Mouse (Mus musculus) liver, embryonic 14.5 days (tissue): ENCODE data around the gene Hsd17b2. TPM values are rescaled to one million over a fixed set of nuclear protein-coding genes. Genes with fewer than 3 reads are reported as not detected.

Experiments
- ATAC-seq: fragments of 200-750 bp; cut with Nextera tagmentation; 2 replicates; pipeline ENCODE4 v1.8.0; 2017; ENCODE audit warnings: moderate number of reproducible peaks, mild to moderate bottlenecking, moderate library complexity; ENCODE audit not compliant: insufficient read depth
- DNase-seq, 3 experiments: peaks; one replicate each; pipeline ENCODE4 v3.0.0-alpha.2; 2012 to 2013; ENCODE audit warnings: low read depth in 3 of 3, low spot score in 3 of 3
- H3K27ac ChIP-seq: fragments of 300-500 bp; sonication (generic); 2 replicates; pipeline ENCODE4 v1.5.1; 2014; ENCODE audit warnings: moderate library complexity, mild to moderate bottlenecking, control low read depth, inconsistent platforms
- H3K27me3 ChIP-seq: fragments of 300-500 bp; sonication (generic); 2 replicates; pipeline ENCODE4 v1.6.1; 2014; ENCODE audit warnings: mild to moderate bottlenecking, low read length, moderate library complexity; ENCODE audit not compliant: control insufficient read depth, insufficient read depth
- H3K36me3 ChIP-seq: fragments of 300-500 bp; sonication (generic); replicated peaks from 2 replicates; pipeline ENCODE4 v1.6.1; 2014; ENCODE audit warnings: low read depth; ENCODE audit not compliant: control insufficient read depth, insufficient read depth
- H3K4me1 ChIP-seq, 2 experiments: fragments of 200-500 bp in 1 of 2; fragments of 300-500 bp in 1 of 2; sonication (generic) in 1 of 2; replicated peaks; 2 replicates each; pipeline ENCODE4 v1.6.1; 2012 to 2014; ENCODE audit warnings: antibody characterized with exemption in 1 of 2, inconsistent platforms in 1 of 2, low read length in 1 of 2; ENCODE audit not compliant: control insufficient read depth in 2 of 2, insufficient read depth in 2 of 2
- H3K4me2 ChIP-seq: fragments of 300-500 bp; sonication (generic); 2 replicates; pipeline ENCODE4 v1.6.1; 2014; ENCODE audit warnings: low read depth, mild to moderate bottlenecking, control low read depth, moderate library complexity
- H3K4me3 ChIP-seq, 2 experiments: fragments of 200-500 bp in 1 of 2; fragments of 300-500 bp in 1 of 2; sonication (generic) in 1 of 2; 2 replicates each; pipeline ENCODE4 v1.5.1; 2012 to 2014; ENCODE audit warnings: low read depth in 2 of 2, low read length in 2 of 2, mild to moderate bottlenecking in 2 of 2, control low read depth in 1 of 2, inconsistent platforms in 1 of 2, moderate library complexity in 1 of 2; ENCODE audit not compliant: insufficient read depth in 1 of 2
- H3K9ac ChIP-seq: fragments of 300-500 bp; sonication (generic); replicated peaks from 2 replicates; pipeline ENCODE4 v1.6.1; 2014; ENCODE audit warnings: mild to moderate bottlenecking, control low read depth, moderate library complexity
- H3K9me3 ChIP-seq: fragments of 300-500 bp; sonication (generic); 2 replicates; pipeline ENCODE4 v1.6.1; 2016; ENCODE audit warnings: low read length, mixed read lengths; ENCODE audit not compliant: control insufficient read depth
- CTCF ChIP-seq: IDR thresholded peaks from 2 replicates; pipeline ENCODE4 v1.5.1; 2016; ENCODE audit warnings: antibody characterized with exemption, low read depth, control low read depth
- EP300 ChIP-seq: IDR thresholded peaks from 2 replicates; pipeline ENCODE4 v1.6.1; 2016; ENCODE audit warnings: antibody characterized with exemption, low read depth
- WGBS: fragments of 180-500 bp; shearing (Covaris S2); extraction: QIAGEN DNeasy Blood & Tissue Kit; methylation state at CpG from one replicate; pipeline ENCODE4 v1.1.7; 2014; ENCODE audit not compliant: insufficient replicate concordance; 5-methylcytosine and 5-hydroxymethylcytosine counted together
- polyA plus RNA-seq, 2 experiments: library from polyadenylated mRNA; depleted of rRNA in 1 of 2; stranded (reverse) in 1 of 2; unstranded in 1 of 2; fragments of >200 nt; fragmentation: Nextera tagmentation in 1 of 2; extraction: Ambion mirVana in 1 of 2; gene quantifications; 2 replicates each; pipeline versions ENCODE4 v1.2.1 to v1.2.3; 2012 to 2014

Gene Hsd17b2
- polyA plus RNA-seq, 2 experiments = 32.7 to 65.1 TPM

DNA sequence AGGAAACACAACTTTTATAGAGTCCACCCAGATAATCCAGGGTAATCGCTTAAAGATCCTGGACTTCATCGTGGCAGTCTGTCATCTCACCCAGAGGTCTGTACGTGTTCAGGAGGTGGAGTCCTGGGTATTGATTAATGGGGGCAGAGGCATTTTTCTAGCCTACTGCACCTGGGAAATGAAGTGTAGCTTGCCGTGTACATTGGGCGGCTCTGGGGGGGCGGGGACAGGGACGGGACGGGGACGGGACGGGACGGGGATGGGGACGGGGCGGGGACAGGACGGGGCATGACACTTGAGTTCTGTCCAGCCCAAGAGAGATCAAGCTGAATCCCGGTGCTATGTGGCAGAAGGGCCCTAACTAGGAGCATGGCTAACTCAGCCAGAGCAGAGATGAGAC is 94.8 kb downstream of the Hsd17b2 start:
- Histone ChIP-seq H3K4me2 (no peak overlapping the region), H3K9ac (no peak overlapping the region), H3K27ac (no peak overlapping the region), H3K9me3 (no peaks in the 10 kb centered on the region), H3K4me1 (peaks cover 10 to 14% of the 10 kb centered on the region in 2 experiments), H3K4me3 (no peak overlapping the region), H3K36me3 (peaks cover 56% of the 10 kb centered on the region), H3K27me3 (no peaks in the 10 kb centered on the region)
- no peak for DNase-seq
- 83% methylated on average over 15 of the region's 15 CpGs for WGBS
- ATAC-seq = no peak
- TF ChIP-seq CTCF (no peak), EP300 (no peak)

DNA sequence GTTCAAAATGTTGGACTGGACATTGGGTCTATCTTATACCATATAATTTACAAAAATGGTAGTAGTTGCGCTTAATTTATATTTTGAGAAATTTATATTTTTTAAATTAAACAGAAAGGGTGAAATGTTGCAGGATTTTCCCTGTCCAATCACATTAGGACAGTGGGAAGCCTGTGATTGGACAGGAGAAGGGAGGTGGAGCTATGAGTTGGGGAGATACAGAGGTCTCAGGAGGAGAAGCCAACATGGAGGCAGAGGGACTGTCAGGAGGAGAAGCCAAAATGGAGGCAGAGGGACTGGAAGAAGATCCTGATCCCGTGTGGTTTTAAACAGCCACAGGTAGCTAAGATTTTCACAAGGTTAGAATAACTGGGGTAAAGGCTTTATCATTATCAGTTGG is 96.4 kb downstream of the Hsd17b2 start:
- Histone ChIP-seq H3K27ac (no peak overlapping the region), H3K4me1 (peaks cover 10 to 21% of the 10 kb centered on the region in 2 experiments), H3K4me3 (no peak overlapping the region), H3K27me3 (no peaks in the 10 kb centered on the region), H3K4me2 (no peak overlapping the region), H3K36me3 (peaks cover 42% of the 10 kb centered on the region), H3K9ac (no peak overlapping the region), H3K9me3 (no peaks in the 10 kb centered on the region)
- DNase-seq (no peak), ATAC-seq (no peak)
- TF ChIP-seq EP300 (no peak), CTCF (no peak)
- WGBS = 84% methylated on average over 2 of the region's 2 CpGs

DNA sequence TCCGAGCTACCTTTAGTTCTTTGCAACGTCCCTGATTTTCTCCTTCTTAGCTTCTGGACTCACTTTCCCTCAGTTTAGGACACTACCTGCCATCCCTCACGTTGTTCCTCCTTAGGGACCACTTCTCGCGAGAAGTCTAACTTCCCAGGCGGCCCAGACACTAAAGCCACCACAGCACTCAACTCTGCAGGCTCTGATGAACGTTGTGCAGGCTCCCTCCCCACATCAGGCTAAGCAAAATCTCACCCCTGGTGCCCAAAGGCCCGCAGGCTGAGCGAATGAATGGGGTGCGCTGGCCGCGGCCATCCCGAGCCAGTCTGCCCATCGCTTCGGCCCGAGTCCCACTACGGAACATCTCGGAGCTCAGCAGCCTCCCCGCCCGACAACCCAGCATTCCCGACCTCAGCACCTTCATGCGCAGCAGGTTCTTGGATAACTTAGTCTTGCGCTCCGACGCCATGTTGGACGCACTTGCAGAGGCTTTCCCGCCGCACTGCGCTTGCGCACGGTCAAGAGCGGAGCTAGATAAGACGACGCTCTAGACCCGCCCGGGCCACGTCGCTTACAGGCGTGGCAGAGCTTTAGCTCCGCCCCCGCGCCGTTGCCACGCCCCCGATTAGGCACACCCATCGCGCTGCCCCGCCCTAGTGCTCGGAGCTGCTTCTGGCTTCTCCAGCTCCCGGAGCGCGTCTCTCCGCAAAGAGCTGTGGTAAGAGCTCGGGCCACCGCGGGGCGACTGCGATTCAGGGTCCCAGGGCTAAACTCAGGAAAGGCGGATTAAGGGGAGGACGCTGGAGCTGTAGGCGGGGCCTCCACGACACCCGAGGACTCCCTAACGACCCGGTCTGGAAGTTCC is 100.0 kb downstream of the Hsd17b2 start, which contains the start of gene Mphosph6:
Gene Mphosph6, minus strand, starts transcription at position 501 of the 856 bp plus-strand sequence.
- DNase-seq = peak; percentile 97
- Histone ChIP-seq H3K9me3 (no peaks in the 10 kb centered on the region), H3K9ac (peak within 1 kb of the TSS; percentile 78), H3K4me3 (peak within 1 kb of the TSS; percentile 68 to 93), H3K4me2 (peak within 1 kb of the TSS; percentile 78), H3K27ac (peak within 1 kb of the TSS; percentile 52), H3K4me1 (peaks cover 10 to 23% of the 10 kb centered on the region in 2 experiments), H3K36me3 (peaks cover 14% of the 10 kb centered on the region), H3K27me3 (no peaks in the 10 kb centered on the region)
- peak; percentile 94 for ATAC-seq
- TF ChIP-seq CTCF = peak; percentile 45; the same call in 1 of the 2 replicates
- no peak for TF ChIP-seq EP300
- under 1% methylated on average over 65 of the region's 65 CpGs for WGBS

DNA sequence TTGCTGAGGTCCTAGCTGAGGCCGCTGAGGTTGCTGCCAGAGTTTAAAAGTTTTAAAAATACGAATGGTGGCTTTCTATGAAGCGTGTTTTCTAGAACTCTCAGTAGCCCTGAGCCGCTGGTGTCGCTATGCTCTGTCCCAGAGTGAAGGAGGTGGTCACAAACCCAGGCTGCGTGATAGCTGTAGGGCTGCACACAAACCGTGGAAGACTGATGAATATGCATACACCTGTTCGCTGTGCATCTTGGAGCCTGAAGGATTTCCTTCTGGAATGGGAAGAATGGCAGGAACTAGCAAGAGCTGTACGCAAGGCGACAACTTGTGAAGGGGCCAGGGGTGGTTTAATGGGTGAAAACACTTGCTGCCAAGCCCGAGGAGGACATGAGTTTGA is 100.6 kb downstream of the Hsd17b2 start:
- H3K36me3 ChIP-seq = peaks cover 14% of the 10 kb centered on the region
- no peak for DNase-seq
- 5% methylated on average over 11 of the region's 11 CpGs for WGBS
- peak overlapping the region; percentile 32 for H3K9ac ChIP-seq
- ATAC-seq = peak; percentile 50
- no peaks in the 10 kb centered on the region for H3K27me3 ChIP-seq
- TF ChIP-seq CTCF (no peak), EP300 (no peak)
- H3K4me2 ChIP-seq = peak overlapping the region; percentile 75
- peaks cover 10 to 23% of the 10 kb centered on the region in 2 experiments for H3K4me1 ChIP-seq
- no peak overlapping the region for H3K27ac ChIP-seq
- no peaks in the 10 kb centered on the region for H3K9me3 ChIP-seq
- peak overlapping the region; percentile 61 to 68 for H3K4me3 ChIP-seq

DNA sequence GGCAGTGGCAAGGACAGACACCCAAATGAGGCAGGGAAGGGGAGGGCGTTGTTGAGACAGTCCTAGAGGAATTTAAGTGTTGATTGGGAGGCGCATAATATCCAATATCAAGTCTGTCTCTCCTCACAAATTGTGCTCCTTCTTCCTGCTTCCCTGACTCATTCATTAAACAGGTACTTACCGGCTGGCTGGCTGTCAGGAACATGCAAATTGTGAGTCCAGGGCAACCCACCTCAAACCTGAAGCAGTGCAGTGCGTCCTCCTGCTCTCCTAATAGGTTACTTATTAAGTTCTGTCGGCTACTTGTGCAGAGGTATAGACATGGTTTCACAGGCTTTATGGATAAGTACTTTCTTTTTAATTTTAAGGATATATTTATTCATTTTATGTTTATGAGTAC is 103.7 kb downstream of the Hsd17b2 start:
- Histone ChIP-seq H3K36me3 (no peaks in the 10 kb centered on the region), H3K4me2 (no peak overlapping the region), H3K27ac (no peak overlapping the region), H3K4me3 (no peak overlapping the region), H3K4me1 (peaks cover 5 to 15% of the 10 kb centered on the region in 2 experiments), H3K9ac (no peak overlapping the region), H3K27me3 (no peaks in the 10 kb centered on the region), H3K9me3 (no peaks in the 10 kb centered on the region)
- no peak for ATAC-seq
- WGBS = 64% methylated on average over 5 of the region's 5 CpGs
- DNase-seq = no peak
- TF ChIP-seq EP300 (no peak), CTCF (no peak)

Other genes with a start within 250 kb of the Hsd17b2 start
- gene Plcg2, start 203.6 kb upstream of the Hsd17b2 start, polyA plus RNA-seq (2012; rRNA removed) = 2.8 and 4.3 TPM in 2 replicates
- 5.0 and 5.4 TPM in 2 replicates for gene Plcg2, start 203.6 kb upstream of the Hsd17b2 start, polyA plus RNA-seq (2014; fragmentation: Nextera tagmentation; extraction: Ambion mirVana)
- gene Sdr42e1, start 28.2 kb upstream of the Hsd17b2 start, polyA plus RNA-seq (2012; rRNA removed) = 1.7 TPM in 2 replicates
- 0.99 and 1.7 TPM in 2 replicates for gene Sdr42e1, start 28.2 kb upstream of the Hsd17b2 start, polyA plus RNA-seq (2014; fragmentation: Nextera tagmentation; extraction: Ambion mirVana)
- gene Mphosph6, start 100.0 kb downstream of the Hsd17b2 start, polyA plus RNA-seq (2012; rRNA removed) = 12.7 and 21.9 TPM in 2 replicates
- 34.4 and 37.5 TPM in 2 replicates for gene Mphosph6, start 100.0 kb downstream of the Hsd17b2 start, polyA plus RNA-seq (2014; fragmentation: Nextera tagmentation; extraction: Ambion mirVana)